Mouse (Mus musculus): ENCODE results near the gene Eefsec.

The Eefsec gene

DNA sequence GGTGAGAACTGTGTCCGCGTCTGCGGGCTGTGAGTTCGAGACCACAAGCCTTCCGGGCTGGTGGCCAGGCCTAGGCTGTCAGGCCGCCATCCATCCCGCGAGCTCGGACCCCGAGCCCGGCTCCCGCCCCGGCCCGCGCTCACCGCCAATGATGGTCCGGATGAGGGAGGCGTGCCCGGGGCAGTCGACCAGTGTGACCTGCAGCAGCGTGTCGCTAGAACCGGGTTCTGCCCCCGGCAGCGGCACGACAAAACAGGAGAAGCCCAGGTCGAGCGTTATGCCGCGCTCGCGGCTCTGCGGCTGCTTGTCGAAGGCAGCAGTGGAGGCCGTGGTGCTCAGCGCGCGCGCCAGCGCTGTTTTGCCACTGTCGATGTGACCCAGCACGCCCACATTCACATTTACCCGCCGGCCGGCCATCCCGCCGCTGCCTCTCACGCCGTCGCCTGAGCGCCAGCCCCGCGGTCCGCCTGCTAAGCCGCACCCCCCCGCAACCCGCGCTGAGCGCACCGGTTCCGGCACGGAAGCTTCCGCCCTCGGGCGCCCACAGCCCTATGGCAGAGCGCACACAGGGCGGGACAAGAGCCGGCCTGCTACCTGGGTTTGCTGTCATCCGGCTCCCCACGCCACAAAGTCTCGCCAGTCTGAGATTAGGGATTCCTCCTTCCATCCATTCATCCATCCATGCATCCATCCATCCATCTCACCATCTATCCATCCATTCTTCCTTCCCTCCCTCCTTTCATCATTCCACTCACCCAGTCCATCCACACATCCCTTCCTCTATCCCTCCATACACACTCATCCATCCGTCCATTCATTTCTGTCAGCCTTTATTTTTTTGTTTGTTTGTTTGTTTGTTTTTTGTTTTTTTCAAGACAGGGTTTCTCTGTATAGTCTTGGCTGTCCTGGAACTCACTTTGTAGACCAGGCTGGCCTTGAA is at the start of gene Eefsec:
Gene Eefsec, minus strand, starts transcription at position 477 of the 940 bp plus-strand sequence.
- in situ Hi-C loops (cut with MboI; ENCODE audit: low sequenced_read_pairs), result no loop called here

DNA sequence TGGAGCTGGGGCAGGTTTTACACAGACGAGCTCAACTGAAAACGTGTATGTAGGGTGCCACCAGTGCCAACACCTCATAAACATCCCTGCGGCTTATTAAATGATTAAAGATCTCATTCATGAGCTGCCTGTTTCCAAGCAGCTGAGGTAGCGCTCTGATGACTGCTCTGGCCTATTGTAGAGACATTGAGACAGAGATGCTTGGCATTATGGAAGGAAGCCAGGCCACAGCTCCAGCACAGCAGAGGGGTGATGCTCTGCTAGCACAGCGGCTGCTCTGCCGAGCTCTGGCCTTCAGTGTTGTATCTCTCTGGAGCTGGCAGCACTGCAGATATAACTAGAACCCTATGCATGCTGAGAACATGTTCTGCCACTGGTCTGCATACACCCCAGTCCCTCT is 47.4 kb upstream of the Eefsec start:
- in situ Hi-C loops (cut with MboI; ENCODE audit: low sequenced_read_pairs), result no loop called here

DNA sequence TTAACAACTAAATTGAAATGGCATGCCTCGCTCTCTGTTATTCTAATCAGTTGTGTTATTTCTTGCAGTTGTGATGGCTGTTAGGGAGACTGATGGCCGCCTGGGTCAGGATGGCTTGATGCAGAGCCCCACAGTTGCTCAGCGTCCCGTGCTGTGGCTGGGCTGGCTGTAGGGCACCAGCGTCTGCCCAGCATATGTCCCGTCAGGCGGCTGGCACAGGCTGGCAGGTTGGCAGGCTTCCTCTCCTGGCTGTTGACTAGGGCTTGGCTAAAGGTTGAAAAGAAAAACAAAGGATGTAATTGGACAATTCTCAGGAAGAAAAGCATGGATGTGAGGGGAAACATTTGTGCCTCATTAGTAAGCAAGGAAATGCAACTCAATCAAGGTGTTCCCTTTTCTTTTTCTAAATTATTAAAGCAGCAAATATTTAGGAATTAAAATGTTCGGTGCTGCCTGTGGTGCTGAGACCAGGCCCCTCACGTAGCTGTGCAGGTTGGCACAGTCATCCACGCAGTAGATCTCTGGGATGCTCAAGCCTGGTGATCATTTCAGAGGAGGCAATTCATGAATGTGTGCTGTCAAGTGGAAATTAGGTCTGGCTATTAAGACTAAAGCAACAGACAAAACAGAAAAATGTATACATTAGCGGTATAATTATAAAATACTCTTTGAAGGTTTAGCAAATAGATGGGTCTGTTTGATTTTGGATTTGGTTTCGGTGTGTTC is 44.5 kb upstream of the Eefsec start:
- in situ Hi-C loops (cut with MboI; ENCODE audit: low sequenced_read_pairs), result no loop called here

DNA sequence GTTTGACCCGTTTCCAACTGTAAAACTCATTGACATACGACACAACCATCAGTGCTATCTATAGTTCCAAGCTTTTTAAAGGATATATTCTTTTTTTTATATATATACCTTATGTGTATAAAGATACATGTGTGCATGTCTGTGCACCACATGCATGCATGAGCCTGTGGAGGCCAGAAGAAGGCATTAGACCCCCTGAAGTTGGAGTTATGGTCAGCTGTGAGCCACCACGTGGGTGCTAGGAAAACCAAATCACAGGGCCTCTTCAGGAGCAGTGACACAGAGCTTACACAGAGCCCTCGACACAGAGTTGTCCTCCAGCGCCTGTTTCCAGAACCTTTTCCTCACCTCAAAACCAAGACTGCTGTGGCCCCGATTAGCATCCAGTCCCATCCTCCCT is 43.5 kb upstream of the Eefsec start:
- in situ Hi-C loops (cut with MboI; ENCODE audit: low sequenced_read_pairs), result no loop called here

DNA sequence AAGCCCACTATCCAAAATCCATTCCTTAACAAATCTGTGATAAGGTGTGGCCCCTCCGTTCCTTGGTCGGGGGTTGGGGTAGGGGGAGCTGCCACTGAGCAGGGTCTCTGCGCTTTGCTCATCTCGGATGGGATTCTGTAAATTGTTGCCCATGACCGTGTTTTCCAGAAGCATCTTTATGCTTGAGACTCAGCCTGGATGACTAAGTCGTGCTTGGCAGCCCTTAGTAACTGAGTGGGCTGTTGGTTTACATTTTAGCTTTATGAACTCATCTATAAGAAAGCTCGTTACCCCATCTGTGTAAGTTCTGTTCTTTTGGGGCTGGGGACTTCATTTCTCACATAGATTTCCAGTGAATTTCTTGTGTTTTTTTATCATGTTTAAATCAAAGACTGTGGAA is 42.7 kb upstream of the Eefsec start:
- in situ Hi-C loops (cut with MboI; ENCODE audit: low sequenced_read_pairs), result no loop called here

DNA sequence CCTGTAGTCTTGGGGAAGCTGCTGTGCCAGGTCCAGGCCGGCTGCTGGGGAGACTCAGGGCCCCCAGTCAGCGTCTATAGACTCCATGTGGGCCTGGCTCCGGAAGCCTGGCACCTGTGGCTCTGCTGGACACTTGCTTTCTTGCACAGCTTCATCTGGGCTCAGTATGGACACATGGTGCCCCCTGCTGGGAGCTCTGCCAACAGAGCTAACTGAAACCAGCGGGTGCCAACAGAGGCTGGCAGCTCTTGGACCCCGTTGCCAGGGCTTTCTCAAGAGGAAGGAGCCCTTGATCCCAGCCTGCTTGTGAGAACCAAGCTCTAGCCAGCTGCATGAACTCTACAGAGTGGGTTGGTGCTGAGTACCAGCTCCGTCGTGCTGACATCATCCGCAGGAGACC is 40.6 kb upstream of the Eefsec start:
- in situ Hi-C loops (cut with MboI; ENCODE audit: low sequenced_read_pairs), result no loop called here

DNA sequence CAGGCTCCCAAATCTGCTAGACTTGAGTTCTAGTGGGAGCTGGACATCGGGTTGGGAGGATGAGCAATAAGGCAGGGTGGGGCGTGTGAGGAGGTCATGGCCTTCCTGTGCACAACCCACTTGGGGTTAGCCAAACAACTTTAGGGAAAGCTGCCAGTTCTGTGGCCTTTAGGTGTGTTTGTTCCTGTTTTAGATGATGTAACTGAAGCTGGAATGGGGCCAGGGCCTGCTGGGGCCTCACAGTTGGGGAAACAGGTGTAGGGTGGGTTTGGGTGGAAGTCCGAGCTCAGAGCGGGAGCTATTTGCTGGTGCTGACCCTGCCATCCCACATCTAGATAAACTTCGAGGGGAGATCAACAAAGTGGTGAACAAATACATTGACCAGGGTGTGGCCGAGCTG is 39.0 kb upstream of the Eefsec start:
- in situ Hi-C loops (cut with MboI; ENCODE audit: low sequenced_read_pairs), result no loop called here

DNA sequence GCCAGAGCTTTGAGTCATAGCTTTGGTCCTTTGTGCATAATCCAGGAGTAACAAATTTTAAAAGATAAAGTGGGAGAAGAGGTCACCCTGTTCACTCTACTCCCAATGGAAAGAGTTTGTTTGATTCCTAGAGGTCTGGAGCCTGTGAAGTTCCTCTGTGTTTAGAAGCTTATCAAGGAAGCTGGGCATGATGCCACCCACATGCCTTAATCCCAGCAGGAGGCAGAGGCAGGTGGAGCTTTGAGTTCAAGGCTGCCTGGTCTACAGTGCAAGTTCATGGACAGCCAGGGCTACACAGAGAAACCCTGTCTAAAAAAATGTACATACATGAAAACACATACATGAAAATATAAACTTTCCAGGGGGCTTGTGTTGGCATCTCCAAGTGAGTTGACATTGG is 37.6 kb upstream of the Eefsec start:
- in situ Hi-C loops (cut with MboI; ENCODE audit: low sequenced_read_pairs), result no loop called here

DNA sequence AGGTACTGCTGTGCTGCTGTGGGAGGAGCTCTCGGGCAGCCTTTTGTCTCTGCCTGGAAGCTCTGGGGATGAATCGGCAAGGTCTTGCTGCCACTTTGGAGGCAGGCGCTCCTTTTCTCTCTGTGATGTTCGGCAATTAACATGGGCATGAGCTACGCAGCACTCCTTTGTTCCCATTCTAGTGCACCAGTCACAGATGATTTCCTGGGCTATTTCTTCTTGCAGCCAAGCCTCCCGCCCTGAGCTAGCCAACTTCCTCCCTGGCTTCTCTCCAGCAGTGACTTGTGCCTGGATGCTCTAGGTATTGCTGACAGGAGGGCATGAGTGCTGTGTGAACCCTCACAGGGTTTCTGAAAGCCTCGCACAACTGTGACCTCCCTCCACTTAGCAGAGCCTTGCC is 36.8 kb upstream of the Eefsec start:
- in situ Hi-C loops (cut with MboI; ENCODE audit: low sequenced_read_pairs), result no loop called here

DNA sequence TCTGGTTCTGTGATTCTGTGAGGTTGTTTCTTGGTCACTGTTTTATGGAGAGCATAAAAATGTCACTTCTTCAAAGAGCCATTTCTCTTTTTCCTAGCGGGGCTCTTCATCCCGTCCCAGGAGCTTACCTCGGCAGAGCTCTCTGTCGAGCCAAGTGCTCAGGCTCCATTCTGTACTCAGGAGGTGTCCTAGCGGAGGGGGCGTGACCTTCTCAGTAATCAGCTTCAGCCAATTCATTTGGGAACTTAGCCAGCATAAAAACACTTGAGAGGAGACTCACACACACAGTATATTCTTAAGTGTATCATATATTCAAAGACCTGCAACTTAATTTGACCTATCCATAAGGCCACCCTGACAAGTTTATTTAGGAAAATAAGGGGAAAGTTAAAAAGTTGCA is 34.1 kb upstream of the Eefsec start:
- in situ Hi-C loops (cut with MboI; ENCODE audit: low sequenced_read_pairs), result no loop called here

DNA sequence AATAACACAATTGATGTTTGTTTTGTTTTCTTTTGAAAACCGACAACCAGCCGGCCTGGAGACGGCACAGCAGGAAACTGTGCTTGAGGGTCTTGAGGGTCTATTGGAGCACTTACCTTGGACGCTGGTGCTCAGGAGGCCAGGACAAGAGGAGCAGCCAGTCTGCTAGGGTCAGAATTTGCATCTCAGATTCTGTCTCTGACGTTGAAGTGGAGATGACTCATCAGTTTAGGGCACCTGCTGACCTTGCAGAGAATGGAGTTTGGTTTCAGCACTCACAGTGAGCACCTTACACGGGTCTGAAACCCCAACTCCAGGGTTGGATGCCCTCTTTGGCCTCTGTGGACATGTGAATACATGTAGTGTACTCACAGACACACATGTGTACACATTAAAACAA is 23.5 kb upstream of the Eefsec start:
- in situ Hi-C loops (cut with MboI; ENCODE audit: low sequenced_read_pairs), result no loop called here

DNA sequence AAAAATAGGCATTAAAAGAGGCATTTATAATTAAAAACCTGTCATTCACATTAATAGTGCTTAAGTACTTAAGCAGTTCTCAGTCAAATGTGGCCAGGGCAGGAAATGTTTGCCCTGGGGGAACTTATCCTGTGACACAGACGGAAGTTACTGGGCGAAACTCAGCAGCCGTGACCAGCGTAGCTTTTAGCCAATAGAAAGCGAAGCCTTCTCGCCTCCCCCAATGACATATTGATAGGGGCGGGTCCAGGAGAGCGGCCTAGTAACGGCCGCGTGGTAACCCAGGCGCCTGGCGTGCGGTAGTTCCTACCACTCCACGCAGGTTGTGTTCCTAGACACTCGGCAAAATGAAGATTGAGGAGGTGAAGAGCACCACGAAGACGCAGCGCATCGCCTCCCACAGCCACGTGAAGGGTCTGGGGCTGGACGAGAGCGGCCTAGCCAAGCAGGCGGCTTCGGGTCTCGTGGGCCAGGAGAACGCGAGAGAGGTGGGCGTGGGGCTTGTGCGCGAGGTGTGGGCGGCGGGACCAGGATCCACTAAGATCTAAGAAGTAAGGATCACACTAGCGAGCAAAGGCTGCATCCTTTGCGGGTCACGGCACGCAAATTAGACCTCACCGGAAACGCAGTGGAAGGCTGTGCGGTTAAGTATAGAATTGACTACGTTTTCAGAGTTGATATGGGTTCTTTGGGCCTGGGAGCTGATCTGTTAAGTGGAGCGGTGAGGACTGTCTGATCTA is 19.0 kb upstream of the Eefsec start, which contains the start of gene Ruvbl1:
Gene Ruvbl1, plus strand, starts transcription at position 229 of the 740 bp plus-strand sequence.
- in situ Hi-C loops (cut with MboI; ENCODE audit: low sequenced_read_pairs), result no loop called here

DNA sequence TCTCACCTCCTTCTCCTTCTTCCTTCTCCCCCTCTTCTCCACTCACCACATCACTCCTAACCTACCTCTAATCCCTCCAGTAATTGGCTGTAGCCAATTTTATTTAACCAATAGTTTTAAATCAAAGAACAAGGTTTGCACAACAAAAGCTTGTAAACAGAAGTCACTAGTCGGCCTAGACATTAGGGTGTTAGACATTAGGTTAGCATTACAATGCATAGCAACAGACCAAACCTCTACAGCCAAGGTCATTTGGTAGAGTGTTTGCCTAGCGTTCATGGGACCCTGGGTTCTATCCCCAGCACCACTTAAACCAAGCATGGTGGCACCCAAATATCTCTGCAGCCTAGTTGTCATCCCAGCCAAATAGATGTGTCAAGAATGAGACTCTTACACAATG is 8.2 kb upstream of the Eefsec start:
- in situ Hi-C loops (cut with MboI; ENCODE audit: low sequenced_read_pairs), result no loop called here

DNA sequence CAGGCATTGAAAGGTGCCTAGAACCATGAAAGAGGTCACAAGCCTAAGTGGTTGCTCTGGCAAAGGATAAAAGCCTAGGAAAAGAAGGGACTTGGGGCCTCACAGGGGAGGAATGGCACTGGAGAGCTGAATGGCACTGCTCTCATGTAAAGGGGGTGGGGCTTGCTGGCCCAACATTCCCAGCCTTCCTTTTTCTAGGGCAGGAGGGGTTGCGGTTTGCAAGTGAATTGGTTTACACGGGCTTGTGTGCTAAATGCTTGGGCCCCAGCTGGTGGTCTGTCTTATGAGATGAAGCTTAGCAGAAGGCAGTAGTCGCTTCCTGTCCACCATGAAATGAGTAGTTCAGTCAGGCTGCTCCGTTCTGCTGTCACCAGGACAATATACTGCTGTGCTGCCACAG is 1.1 kb upstream of the Eefsec start:
- in situ Hi-C loops (cut with MboI; ENCODE audit: low sequenced_read_pairs), result no loop called here

DNA sequence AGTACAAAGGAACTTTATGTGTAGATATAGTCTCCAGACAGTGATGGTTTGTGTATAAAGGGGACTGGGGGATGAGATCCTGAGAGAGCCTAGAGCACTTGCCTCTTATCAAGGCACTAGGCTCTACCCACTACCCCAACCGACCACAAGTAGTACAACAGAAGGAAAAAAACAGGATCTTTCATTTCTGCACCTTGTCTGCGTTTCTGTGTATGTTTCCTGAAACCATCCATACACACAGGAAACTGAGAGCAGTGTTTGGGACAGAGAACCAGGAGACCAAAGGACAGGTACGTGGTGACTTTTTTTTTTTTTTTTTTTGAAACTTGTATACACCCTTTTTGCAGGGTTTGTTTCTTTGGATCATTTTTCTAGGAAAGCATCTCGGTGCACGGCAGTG is 678 bp downstream of the Eefsec start:
- in situ Hi-C loops (cut with MboI; ENCODE audit: low sequenced_read_pairs), result no loop called here

DNA sequence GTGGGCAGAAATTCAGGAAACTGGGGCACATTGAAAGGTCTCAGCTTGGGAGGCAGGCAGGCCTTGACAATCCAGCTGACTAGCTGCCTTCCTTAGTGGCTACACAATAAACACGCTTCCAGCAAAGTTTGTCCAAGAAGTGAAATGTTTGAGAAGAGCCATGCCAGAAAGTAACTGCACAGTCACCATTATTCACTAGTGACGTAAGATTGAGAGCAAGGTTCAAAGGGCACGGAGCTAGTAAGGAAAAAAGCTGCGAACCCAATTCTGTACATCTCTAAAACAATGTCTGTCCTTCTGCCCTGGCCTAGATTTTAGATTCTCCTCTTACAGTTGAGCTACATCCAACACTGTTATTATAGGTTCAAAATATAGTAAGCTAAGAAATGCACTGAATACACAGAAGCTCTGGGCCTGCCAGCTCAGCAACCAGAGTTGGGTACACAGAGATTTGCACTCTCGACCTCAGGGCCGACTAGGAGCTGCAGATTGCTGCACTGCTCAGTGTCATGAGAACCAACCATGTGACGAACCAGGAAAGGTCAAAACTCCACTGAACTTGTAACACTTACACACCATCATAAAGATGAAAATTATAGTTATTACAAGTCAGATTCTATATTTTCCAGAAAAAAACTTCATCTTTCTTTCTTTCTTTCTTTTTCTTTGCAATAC is 2.1 kb downstream of the Eefsec start:
- in situ Hi-C loops (cut with MboI; ENCODE audit: low sequenced_read_pairs), result no loop called here

DNA sequence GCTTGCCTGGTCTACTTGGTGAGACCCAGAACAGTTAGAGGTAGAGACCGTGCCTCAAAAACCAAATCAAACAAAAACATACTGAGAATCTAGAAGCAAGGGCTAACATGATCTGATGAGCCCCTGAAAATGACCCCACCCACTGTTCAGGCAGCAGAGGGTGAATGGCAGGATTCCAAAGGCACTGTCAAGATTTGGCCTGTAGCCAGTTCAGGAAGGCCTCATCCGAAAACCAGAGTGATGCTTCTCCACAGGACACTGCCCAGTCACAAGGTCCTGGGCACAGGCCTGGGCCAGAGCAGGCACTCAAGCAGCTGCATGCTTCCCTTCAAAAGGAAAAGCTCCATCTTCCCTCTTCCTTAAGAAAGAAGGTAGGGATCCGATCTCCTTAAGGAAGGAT is 2.9 kb downstream of the Eefsec start:
- in situ Hi-C loops (cut with MboI; ENCODE audit: low sequenced_read_pairs), result no loop called here

DNA sequence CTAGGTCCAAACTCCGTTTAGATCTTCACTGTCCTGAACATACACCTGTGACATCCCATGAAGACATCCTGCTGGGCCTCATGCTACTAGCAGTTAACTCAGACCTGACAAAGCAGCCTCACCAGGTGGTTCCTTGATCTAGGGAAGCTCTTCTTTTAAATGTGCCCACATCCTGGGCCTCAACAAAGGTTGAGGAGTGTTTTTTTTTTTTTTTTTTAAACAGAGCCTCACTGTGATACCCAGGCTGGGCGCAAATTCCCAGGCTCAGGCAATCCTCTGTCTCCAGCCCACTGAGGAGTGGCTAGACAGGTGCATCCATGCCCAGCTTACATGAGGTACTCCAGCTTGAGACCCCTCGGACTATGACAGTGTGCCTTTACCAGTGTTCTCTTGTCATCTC is 3.8 kb downstream of the Eefsec start:
- in situ Hi-C loops (cut with MboI; ENCODE audit: low sequenced_read_pairs), result no loop called here

DNA sequence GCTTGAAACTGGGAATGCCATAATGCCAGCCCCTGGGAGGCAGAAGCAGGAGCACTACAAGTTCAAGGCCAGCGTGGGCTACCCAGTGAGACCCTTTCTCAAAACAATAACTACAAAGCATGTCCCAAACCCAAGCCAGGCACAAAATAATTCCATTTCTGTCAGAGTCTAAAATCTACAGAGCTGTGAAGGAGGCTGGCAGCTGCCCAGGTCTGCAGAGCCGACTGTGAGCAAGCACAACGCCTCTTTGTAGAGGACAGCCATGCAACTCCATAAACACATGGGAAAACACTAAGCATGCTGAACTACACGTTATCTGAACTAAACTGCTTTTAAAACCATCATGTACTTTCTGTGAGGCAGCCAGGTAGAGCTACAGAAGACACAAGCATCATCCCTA is 7.3 kb downstream of the Eefsec start:
- in situ Hi-C loops (cut with MboI; ENCODE audit: low sequenced_read_pairs), result no loop called here

DNA sequence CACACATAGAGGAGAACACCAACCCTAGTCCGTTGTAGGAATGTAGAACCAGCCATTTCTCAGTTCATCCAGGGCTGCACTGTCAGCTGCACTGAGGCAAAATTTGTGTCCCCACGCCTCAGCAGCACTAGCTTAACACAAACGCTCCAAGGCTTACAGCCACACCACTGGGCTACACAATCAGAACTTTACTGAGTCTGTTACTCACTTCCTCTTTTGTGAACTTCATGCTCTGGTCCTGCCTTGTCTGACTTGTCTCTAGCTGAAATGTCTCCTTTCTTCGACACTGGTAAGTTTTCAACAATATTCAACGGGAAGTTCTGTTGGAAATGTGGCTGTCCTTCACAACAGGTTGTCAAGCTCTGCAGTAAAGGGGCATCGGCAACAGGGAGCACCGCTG is 10.7 kb downstream of the Eefsec start:
- in situ Hi-C loops (cut with MboI; ENCODE audit: low sequenced_read_pairs), result no loop called here

DNA sequence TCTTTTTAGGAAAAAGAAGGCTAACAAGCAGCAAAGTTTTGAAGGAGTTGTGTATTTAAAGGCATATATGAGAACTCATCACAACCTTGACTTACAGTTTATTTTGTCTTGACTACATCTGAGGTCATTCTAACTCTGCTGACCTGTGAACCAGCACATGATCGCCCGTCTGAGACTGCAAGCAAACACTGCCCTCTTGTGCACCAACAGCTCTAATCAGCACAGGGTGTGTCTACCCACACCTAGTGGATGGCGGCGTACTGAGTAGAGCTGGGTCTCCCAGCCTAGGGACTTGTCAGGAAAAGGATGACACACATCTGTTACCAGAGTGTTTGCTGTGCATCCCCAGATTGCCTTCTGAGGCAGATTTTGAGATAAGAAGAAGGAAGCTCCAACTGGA is 15.1 kb downstream of the Eefsec start:
- in situ Hi-C loops (cut with MboI; ENCODE audit: low sequenced_read_pairs), result no loop called here
